Mouse (Mus musculus): ENCODE results near the gene Gpsm3. TPM values are rescaled to one million over a fixed set of nuclear protein-coding genes. Genes with fewer than 3 reads are reported as not detected.
A peak's percentile ranks its signal among the peaks of the same experiment; 100 is the strongest.

The Gpsm3 gene
- total and polyA plus RNA-seq, 2 experiments from 2014 or later = 0.53 to 6.0 TPM

GRCm38 (mm10) chr17:34589206-34589605 lies 400 bp upstream of the Gpsm3 start:
- no peaks in the 10 kb centered on the region for H3K27me3 ChIP-seq (ENCODE audit: control insufficient read depth, insufficient read depth, low read length)
- ATAC-seq (ENCODE audit: insufficient read depth, low read depth) (no peak), DNase-seq (ENCODE audit: low spot score) (no peak)
- TF ChIP-seq CTCF (IDR thresholded peaks at IDR 0.05; ENCODE audit: low read depth) = no peak
- no peak for TF ChIP-seq EP300 (IDR thresholded peaks at IDR 0.05; ENCODE audit: low read depth)
- no peaks in the 10 kb centered on the region for H3K9me3 ChIP-seq (replicated peaks; ENCODE audit: control insufficient read depth, low read length)
- H3K4me2 ChIP-seq (ENCODE audit: low read depth, low read length) = peak overlapping the region; percentile 79
- 37% methylated on average over 7 of the region's 7 CpGs for WGBS
- peak overlapping the region; percentile 93 for H3K27ac ChIP-seq (ENCODE audit: low read depth)
- peaks cover 32% of the 10 kb centered on the region for H3K4me1 ChIP-seq (ENCODE audit: control insufficient read depth, insufficient read depth)
- H3K4me3 ChIP-seq (ENCODE audit: low read depth, low read length) = peak overlapping the region; percentile 34; the same call in 1 of the 2 replicates
- no peak overlapping the region for H3K9ac ChIP-seq (replicated peaks; ENCODE audit: low read depth, low read length)
- H3K36me3 ChIP-seq (replicated peaks; ENCODE audit: control insufficient read depth, insufficient read depth, low read length) = no peaks in the 10 kb centered on the region

GRCm38 (mm10) chr17:34590154-34590987 lies 765 bp downstream of the Gpsm3 start:
- TF ChIP-seq CTCF (IDR thresholded peaks at IDR 0.05; ENCODE audit: low read depth) (no peak), EP300 (IDR thresholded peaks at IDR 0.05; ENCODE audit: low read depth) (no peak)
- H3K9me3 ChIP-seq (replicated peaks; ENCODE audit: control insufficient read depth, low read length) = no peaks in the 10 kb centered on the region
- peak overlapping the region; percentile 34; the same call in 1 of the 2 replicates for H3K4me3 ChIP-seq (ENCODE audit: low read depth, low read length)
- H3K36me3 ChIP-seq (replicated peaks; ENCODE audit: control insufficient read depth, insufficient read depth, low read length) = peaks cover 11% of the 10 kb centered on the region
- no peak overlapping the region; the same call in 1 of the 2 replicates for H3K9ac ChIP-seq (replicated peaks; ENCODE audit: low read depth, low read length)
- no peaks in the 10 kb centered on the region for H3K27me3 ChIP-seq (ENCODE audit: control insufficient read depth, insufficient read depth, low read length)
- peaks cover 36% of the 10 kb centered on the region for H3K4me1 ChIP-seq (ENCODE audit: control insufficient read depth, insufficient read depth)
- DNase-seq (ENCODE audit: low spot score) = no peak
- WGBS = 71% methylated on average over 14 of the region's 15 CpGs
- peak overlapping the region; percentile 93 for H3K27ac ChIP-seq (ENCODE audit: low read depth)
- no peak for ATAC-seq (ENCODE audit: insufficient read depth, low read depth)
- peak overlapping the region; percentile 79 for H3K4me2 ChIP-seq (ENCODE audit: low read depth, low read length)

GRCm38 (mm10) chr17:34591029-34591993 lies 1.7 kb downstream of the Gpsm3 start, which contains the start of gene Pbx2:
Gene Pbx2 (plus strand): TSS chr17:34591266.
- WGBS = 14% methylated on average over 21 of the region's 21 CpGs

GRCm38 (mm10) chr17:34591994-34592375 lies 2.4 kb downstream of the Gpsm3 start:
- H3K9ac ChIP-seq (replicated peaks; ENCODE audit: low read depth, low read length) = peak overlapping the region; percentile 91
- H3K4me2 ChIP-seq (ENCODE audit: low read depth, low read length) = peak overlapping the region; percentile 79
- peaks cover 31% of the 10 kb centered on the region for H3K4me1 ChIP-seq (ENCODE audit: control insufficient read depth, insufficient read depth)
- no peaks in the 10 kb centered on the region for H3K9me3 ChIP-seq (replicated peaks; ENCODE audit: control insufficient read depth, low read length)
- 2% methylated on average over 22 of the region's 35 CpGs for whole genome bisulfite sequencing
- H3K27ac ChIP-seq (ENCODE audit: low read depth) = peak overlapping the region; percentile 93
- no peak for TF ChIP-seq CTCF (IDR thresholded peaks at IDR 0.05; ENCODE audit: low read depth)
- no peak for TF ChIP-seq EP300 (IDR thresholded peaks at IDR 0.05; ENCODE audit: low read depth)
- H3K27me3 ChIP-seq (ENCODE audit: control insufficient read depth, insufficient read depth, low read length) = no peaks in the 10 kb centered on the region
- peak overlapping the region; percentile 87 for H3K4me3 ChIP-seq (ENCODE audit: low read depth, low read length)
- ATAC-seq (ENCODE audit: insufficient read depth, low read depth) = peak; percentile 52
- peaks cover 24% of the 10 kb centered on the region for H3K36me3 ChIP-seq (replicated peaks; ENCODE audit: control insufficient read depth, insufficient read depth, low read length)
- peak; percentile 95 for DNase-seq (ENCODE audit: low spot score)

More at GRCm38 (mm10) chr17:34591029-34591993, 1.7 kb downstream of the Gpsm3 start, which contains the start of gene Pbx2:
- peak within 1 kb of the TSS; percentile 87 for H3K4me3 ChIP-seq (ENCODE audit: low read depth, low read length)
- peak within 1 kb of the TSS; percentile 91 for H3K9ac ChIP-seq (replicated peaks; ENCODE audit: low read depth, low read length)
- H3K4me1 ChIP-seq (ENCODE audit: control insufficient read depth, insufficient read depth) = peaks cover 34% of the 10 kb centered on the region
- no peak for TF ChIP-seq EP300 (IDR thresholded peaks at IDR 0.05; ENCODE audit: low read depth)
- no peak for TF ChIP-seq CTCF (IDR thresholded peaks at IDR 0.05; ENCODE audit: low read depth)
- no peak for ATAC-seq (ENCODE audit: insufficient read depth, low read depth)
- peak within 1 kb of the TSS; percentile 93 for H3K27ac ChIP-seq (ENCODE audit: low read depth)
- DNase-seq (ENCODE audit: low spot score) = no peak
- no peaks in the 10 kb centered on the region for H3K9me3 ChIP-seq (replicated peaks; ENCODE audit: control insufficient read depth, low read length)
- peak within 1 kb of the TSS; percentile 79 for H3K4me2 ChIP-seq (ENCODE audit: low read depth, low read length)
- H3K27me3 ChIP-seq (ENCODE audit: control insufficient read depth, insufficient read depth, low read length) = no peaks in the 10 kb centered on the region
- peaks cover 21% of the 10 kb centered on the region for H3K36me3 ChIP-seq (replicated peaks; ENCODE audit: control insufficient read depth, insufficient read depth, low read length)

Measured in heart, postnatal 0 days (tissue).